Mouse (Mus musculus): ENCODE results near the gene Timp4. TPM values are rescaled to one million over a fixed set of nuclear protein-coding genes. Genes with fewer than 3 reads are reported as not detected.

Gene Timp4
- polyA plus RNA-seq, 1 experiment from 2014 or later = 0.12 TPM

GRCm38 (mm10) chr6:115279639-115280038 lies 27.6 kb upstream of the Timp4 start:
- DNase-seq (ENCODE audit: low spot score) (no peak), ATAC-seq (replicated peaks; ENCODE audit: low FRiP score, low TSS enrichment, low read depth) (no peak)
- Histone ChIP-seq H3K4me1 (replicated peaks; ENCODE audit: control insufficient read depth, insufficient read depth, low read length) (no peaks in the 10 kb centered on the region), H3K27me3 (replicated peaks; ENCODE audit: control insufficient read depth, insufficient read depth, low read length) (no peaks in the 10 kb centered on the region), H3K36me3 (ENCODE audit: control insufficient read depth, insufficient read depth, low read length) (no peaks in the 10 kb centered on the region), H3K4me2 (ENCODE audit: low read length) (no peak overlapping the region), H3K9me3 (ENCODE audit: control insufficient read depth, low read length) (no peaks in the 10 kb centered on the region), H3K27ac (ENCODE audit: low read depth) (no peak overlapping the region), H3K9ac (ENCODE audit: low read length) (no peak overlapping the region), H3K4me3 (ENCODE audit: low read depth, low read length) (no peak overlapping the region)
- WGBS = 64% methylated on average over 2 of the region's 2 CpGs

GRCm38 (mm10) chr6:115278086-115278485 lies 26.1 kb upstream of the Timp4 start:
- no peak overlapping the region for H3K27ac ChIP-seq (ENCODE audit: low read depth)
- H3K4me2 ChIP-seq (ENCODE audit: low read length) = no peak overlapping the region
- H3K4me3 ChIP-seq (ENCODE audit: low read depth, low read length) = no peak overlapping the region
- ATAC-seq (replicated peaks; ENCODE audit: low FRiP score, low TSS enrichment, low read depth) (no peak), DNase-seq (ENCODE audit: low spot score) (peak; percentile 31)
- H3K4me1 ChIP-seq (replicated peaks; ENCODE audit: control insufficient read depth, insufficient read depth, low read length) = no peaks in the 10 kb centered on the region
- no peaks in the 10 kb centered on the region for H3K36me3 ChIP-seq (ENCODE audit: control insufficient read depth, insufficient read depth, low read length)
- no peak overlapping the region for H3K9ac ChIP-seq (ENCODE audit: low read length)
- WGBS = 77% methylated on average over 8 of the region's 8 CpGs
- no peaks in the 10 kb centered on the region for H3K27me3 ChIP-seq (replicated peaks; ENCODE audit: control insufficient read depth, insufficient read depth, low read length)
- H3K9me3 ChIP-seq (ENCODE audit: control insufficient read depth, low read length) = no peaks in the 10 kb centered on the region

- Histone ChIP-seq H3K9me3 (ENCODE audit: control insufficient read depth, low read length) (no peaks in the 10 kb centered on the region), H3K27ac (ENCODE audit: low read depth) (no peak overlapping the region), H3K36me3 (ENCODE audit: control insufficient read depth, insufficient read depth, low read length) (no peaks in the 10 kb centered on the region), H3K4me3 (ENCODE audit: low read depth, low read length) (no peak overlapping the region), H3K9ac (ENCODE audit: low read length) (no peak overlapping the region), H3K27me3 (replicated peaks; ENCODE audit: control insufficient read depth, insufficient read depth, low read length) (no peaks in the 10 kb centered on the region), H3K4me2 (ENCODE audit: low read length) (no peak overlapping the region), H3K4me1 (replicated peaks; ENCODE audit: control insufficient read depth, insufficient read depth, low read length) (0 out of 2 replicates have a peak, but pooled peaks cover 8% of the 10 kb centered on the region)
- DNase-seq (ENCODE audit: low spot score) (no peak), ATAC-seq (replicated peaks; ENCODE audit: low FRiP score, low TSS enrichment, low read depth) (no peak)
- WGBS = 89% methylated on average over 10 of the region's 10 CpGs
Observed at GRCm38 (mm10) chr6:115275116-115275815, 23.3 kb upstream of the Timp4 start.

- Histone ChIP-seq H3K4me2 (ENCODE audit: low read length) (no peak overlapping the region), H3K36me3 (ENCODE audit: control insufficient read depth, insufficient read depth, low read length) (no peaks in the 10 kb centered on the region), H3K27me3 (replicated peaks; ENCODE audit: control insufficient read depth, insufficient read depth, low read length) (no peaks in the 10 kb centered on the region), H3K27ac (ENCODE audit: low read depth) (no peak overlapping the region), H3K9ac (ENCODE audit: low read length) (no peak overlapping the region), H3K9me3 (ENCODE audit: control insufficient read depth, low read length) (no peaks in the 10 kb centered on the region), H3K4me1 (replicated peaks; ENCODE audit: control insufficient read depth, insufficient read depth, low read length) (0 out of 2 replicates have a peak, but pooled peaks cover 8% of the 10 kb centered on the region), H3K4me3 (ENCODE audit: low read depth, low read length) (no peak overlapping the region)
- no peak for DNase-seq (ENCODE audit: low spot score)
- WGBS = 77% methylated on average over 9 of the region's 9 CpGs
- no peak for ATAC-seq (replicated peaks; ENCODE audit: low FRiP score, low TSS enrichment, low read depth)
Observed at GRCm38 (mm10) chr6:115274705-115275104, 22.7 kb upstream of the Timp4 start.

- Histone ChIP-seq H3K9ac (ENCODE audit: low read length) (no peak overlapping the region), H3K36me3 (ENCODE audit: control insufficient read depth, insufficient read depth, low read length) (no peaks in the 10 kb centered on the region), H3K27ac (ENCODE audit: low read depth) (no peak overlapping the region), H3K4me1 (replicated peaks; ENCODE audit: control insufficient read depth, insufficient read depth, low read length) (0 out of 2 replicates have a peak, but pooled peaks cover 8% of the 10 kb centered on the region), H3K27me3 (replicated peaks; ENCODE audit: control insufficient read depth, insufficient read depth, low read length) (no peaks in the 10 kb centered on the region), H3K4me3 (ENCODE audit: low read depth, low read length) (no peak overlapping the region), H3K4me2 (ENCODE audit: low read length) (no peak overlapping the region), H3K9me3 (ENCODE audit: control insufficient read depth, low read length) (no peaks in the 10 kb centered on the region)
- DNase-seq (ENCODE audit: low spot score) (no peak), ATAC-seq (replicated peaks; ENCODE audit: low FRiP score, low TSS enrichment, low read depth) (no peak)
- WGBS = 88% methylated on average over 10 of the region's 10 CpGs
Observed at GRCm38 (mm10) chr6:115273346-115273745, 21.3 kb upstream of the Timp4 start.

GRCm38 (mm10) chr6:115271866-115272271 lies 19.9 kb upstream of the Timp4 start:
- Histone ChIP-seq H3K4me1 (replicated peaks; ENCODE audit: control insufficient read depth, insufficient read depth, low read length) (0 out of 2 replicates have a peak, but pooled peaks cover 8% of the 10 kb centered on the region), H3K4me3 (ENCODE audit: low read depth, low read length) (no peak overlapping the region), H3K9me3 (ENCODE audit: control insufficient read depth, low read length) (no peaks in the 10 kb centered on the region), H3K4me2 (ENCODE audit: low read length) (no peak overlapping the region), H3K36me3 (ENCODE audit: control insufficient read depth, insufficient read depth, low read length) (no peaks in the 10 kb centered on the region), H3K9ac (ENCODE audit: low read length) (no peak overlapping the region), H3K27ac (ENCODE audit: low read depth) (no peak overlapping the region), H3K27me3 (replicated peaks; ENCODE audit: control insufficient read depth, insufficient read depth, low read length) (no peaks in the 10 kb centered on the region)
- ATAC-seq (replicated peaks; ENCODE audit: low FRiP score, low TSS enrichment, low read depth) = no peak
- 17% methylated on average over 4 of the region's 4 CpGs for WGBS
- DNase-seq (ENCODE audit: low spot score) = no peak

GRCm38 (mm10) chr6:115271326-115271725 lies 19.3 kb upstream of the Timp4 start:
- WGBS = 81% methylated on average over 3 of the region's 3 CpGs
- no peaks in the 10 kb centered on the region for H3K9me3 ChIP-seq (ENCODE audit: control insufficient read depth, low read length)
- no peak overlapping the region for H3K9ac ChIP-seq (ENCODE audit: low read length)
- DNase-seq (ENCODE audit: low spot score) = no peak
- ATAC-seq (replicated peaks; ENCODE audit: low FRiP score, low TSS enrichment, low read depth) = no peak
- no peak overlapping the region for H3K27ac ChIP-seq (ENCODE audit: low read depth)
- H3K36me3 ChIP-seq (ENCODE audit: control insufficient read depth, insufficient read depth, low read length) = no peaks in the 10 kb centered on the region
- H3K4me1 ChIP-seq (replicated peaks; ENCODE audit: control insufficient read depth, insufficient read depth, low read length) = 0 out of 2 replicates have a peak, but pooled peaks cover 8% of the 10 kb centered on the region
- no peaks in the 10 kb centered on the region for H3K27me3 ChIP-seq (replicated peaks; ENCODE audit: control insufficient read depth, insufficient read depth, low read length)
- H3K4me2 ChIP-seq (ENCODE audit: low read length) = no peak overlapping the region
- H3K4me3 ChIP-seq (ENCODE audit: low read depth, low read length) = no peak overlapping the region

GRCm38 (mm10) chr6:115270085-115270484 lies 18.1 kb upstream of the Timp4 start:
- 51% methylated on average over 2 of the region's 2 CpGs for WGBS
- H3K36me3 ChIP-seq (ENCODE audit: control insufficient read depth, insufficient read depth, low read length) = no peaks in the 10 kb centered on the region
- H3K9ac ChIP-seq (ENCODE audit: low read length) = no peak overlapping the region
- H3K9me3 ChIP-seq (ENCODE audit: control insufficient read depth, low read length) = no peaks in the 10 kb centered on the region
- no peak overlapping the region for H3K27ac ChIP-seq (ENCODE audit: low read depth)
- 0 out of 2 replicates have a peak, but pooled peaks cover 8% of the 10 kb centered on the region for H3K4me1 ChIP-seq (replicated peaks; ENCODE audit: control insufficient read depth, insufficient read depth, low read length)
- DNase-seq (ENCODE audit: low spot score) = no peak
- H3K4me3 ChIP-seq (ENCODE audit: low read depth, low read length) = no peak overlapping the region
- no peak overlapping the region for H3K4me2 ChIP-seq (ENCODE audit: low read length)
- ATAC-seq (replicated peaks; ENCODE audit: low FRiP score, low TSS enrichment, low read depth) = no peak
- H3K27me3 ChIP-seq (replicated peaks; ENCODE audit: control insufficient read depth, insufficient read depth, low read length) = no peaks in the 10 kb centered on the region

GRCm38 (mm10) chr6:115269561-115269960 lies 17.6 kb upstream of the Timp4 start:
- Histone ChIP-seq H3K27me3 (replicated peaks; ENCODE audit: control insufficient read depth, insufficient read depth, low read length) (no peaks in the 10 kb centered on the region), H3K4me2 (ENCODE audit: low read length) (no peak overlapping the region), H3K36me3 (ENCODE audit: control insufficient read depth, insufficient read depth, low read length) (no peaks in the 10 kb centered on the region), H3K9ac (ENCODE audit: low read length) (no peak overlapping the region), H3K4me3 (ENCODE audit: low read depth, low read length) (no peak overlapping the region), H3K4me1 (replicated peaks; ENCODE audit: control insufficient read depth, insufficient read depth, low read length) (0 out of 2 replicates have a peak, but pooled peaks cover 8% of the 10 kb centered on the region), H3K9me3 (ENCODE audit: control insufficient read depth, low read length) (no peaks in the 10 kb centered on the region), H3K27ac (ENCODE audit: low read depth) (no peak overlapping the region)
- ATAC-seq (replicated peaks; ENCODE audit: low FRiP score, low TSS enrichment, low read depth) (no peak), DNase-seq (ENCODE audit: low spot score) (no peak)
- WGBS = 76% methylated on average over 5 of the region's 5 CpGs
